Mouse (Mus musculus) right cerebral cortex, adult 2 months (tissue): ENCODE results near the gene Mob3b.
"Not testable (repeated sequence)": the region's sequence is repeated elsewhere in the genome, so short reads cannot be mapped to it uniquely, and the experiment has no call there.

Experiments used
- DNase-seq, 2 experiments: peaks; one replicate each; pipeline ENCODE4 v3.0.0; 2021 to 2022; ENCODE audit warnings: low spot score in 2 of 2

Mob3b gene

GRCm38 (mm10) chr4:34967541-34967940 is 189.7 kb downstream of the Mob3b start:
- DNase-seq = no peak

GRCm38 (mm10) chr4:34966336-34966957 is 190.8 kb downstream of the Mob3b start:
- DNase-seq = peak; percentile 69 to 71

DNA sequence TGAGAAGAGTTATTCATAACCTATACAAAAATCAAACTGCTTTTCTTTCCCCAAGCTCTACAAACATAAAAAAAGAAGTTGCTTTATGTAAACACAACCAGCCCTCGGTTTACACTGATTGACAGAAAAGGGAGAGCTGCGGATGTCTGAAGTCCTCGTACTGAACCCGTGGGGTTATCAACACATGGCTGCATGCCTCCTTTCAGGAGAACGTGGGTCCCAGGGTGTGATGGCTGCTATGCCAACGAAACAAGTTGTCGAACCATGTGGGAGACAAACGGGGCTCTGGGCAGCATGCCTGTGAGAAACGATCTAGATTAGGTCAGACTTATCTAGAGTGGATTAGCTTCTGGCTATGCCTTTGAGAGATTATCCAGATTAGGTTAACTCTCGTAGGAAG is 192.4 kb downstream of the Mob3b start:
- DNase-seq = peak in 1 of 2 experiments; percentile 12

DNA sequence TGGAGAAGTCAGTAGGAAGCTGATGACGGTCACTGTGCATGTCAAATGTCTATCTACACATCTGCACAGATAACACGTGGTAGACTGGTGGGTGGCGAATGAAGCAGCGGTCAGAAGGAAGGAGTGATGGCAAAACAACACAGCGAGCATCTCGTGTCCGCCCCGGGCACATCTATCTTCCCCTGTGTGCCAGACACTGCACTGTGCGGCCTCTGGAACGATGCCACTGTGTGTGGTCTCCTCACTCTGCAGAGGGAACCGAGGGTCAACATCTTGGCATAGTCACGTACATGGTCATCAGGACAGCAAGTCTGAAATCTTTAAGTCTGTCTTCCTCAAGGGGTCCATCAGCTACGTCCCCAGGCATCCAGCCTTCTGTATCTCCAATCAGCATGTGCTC is 193.3 kb downstream of the Mob3b start:
- no peak for DNase-seq

DNA sequence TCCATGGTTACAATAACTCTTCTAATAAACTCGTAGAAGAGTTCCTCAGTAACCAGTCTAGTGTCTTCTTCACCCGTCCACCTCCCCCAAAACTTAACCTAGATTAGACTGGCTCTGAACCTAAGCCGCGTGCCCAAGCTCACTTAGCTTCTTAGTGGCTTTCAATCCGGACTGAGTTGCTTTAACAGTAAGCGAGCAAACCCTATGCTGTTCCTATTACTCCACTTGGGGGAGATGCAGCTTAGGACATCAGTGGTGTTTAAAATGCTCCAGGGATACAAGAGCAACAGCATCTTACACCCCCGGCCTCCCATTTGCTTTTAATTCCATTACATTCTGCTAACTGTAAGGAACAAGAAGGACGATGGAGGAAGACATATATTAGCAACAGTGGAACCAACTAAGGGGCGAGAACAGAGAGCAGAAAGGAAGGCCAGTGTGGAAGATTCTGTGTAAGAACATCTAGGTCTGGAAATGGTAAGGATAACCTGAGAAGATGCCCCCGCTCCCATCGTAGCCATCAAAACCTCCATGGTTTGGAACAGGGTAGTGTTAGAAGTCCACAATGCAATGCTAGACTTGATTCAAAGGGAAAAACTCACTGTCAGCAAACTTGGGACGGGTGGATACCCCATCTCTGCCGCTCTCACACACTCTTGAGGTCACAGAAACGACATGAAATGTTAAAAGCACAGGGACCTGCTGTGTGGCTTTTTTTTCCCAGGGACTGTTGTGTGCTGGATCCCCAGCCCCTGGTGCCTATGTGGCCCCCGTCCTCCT is 196.3 kb downstream of the Mob3b start:
- DNase-seq = peak in 1 of 2 experiments; percentile 31

GRCm38 (mm10) chr4:34959477-34959876 is 197.8 kb downstream of the Mob3b start:
- no peak for DNase-seq

- peak; percentile 53 to 68 for DNase-seq
These were observed 198.9 kb downstream of the Mob3b start for GRCm38 (mm10) chr4:34958155-34959028.

- no peak for DNase-seq
These were observed 203.6 kb downstream of the Mob3b start for GRCm38 (mm10) chr4:34953716-34954115.

DNA sequence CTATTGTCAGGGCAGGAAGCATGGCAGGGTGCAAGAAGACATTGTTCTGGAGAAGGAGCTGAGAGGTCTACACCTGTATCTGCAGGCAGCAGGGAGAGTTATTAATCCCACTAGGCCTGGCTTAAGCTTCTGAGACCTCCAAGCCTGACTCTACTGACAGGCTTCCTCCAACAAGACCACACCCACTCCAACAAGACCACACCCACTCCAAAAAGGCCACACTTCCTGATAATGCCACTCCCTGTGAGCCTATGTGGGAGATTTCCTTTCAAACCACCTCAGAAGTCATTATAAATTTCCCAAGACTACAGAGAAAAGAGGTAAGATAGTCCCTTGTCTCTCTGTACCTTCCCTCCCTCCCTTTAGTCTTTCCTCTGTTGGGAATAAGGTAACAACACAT is 210.1 kb downstream of the Mob3b start:
- DNase-seq = no peak

- DNase-seq = no peak
These were observed 216.2 kb downstream of the Mob3b start for GRCm38 (mm10) chr4:34941046-34941445.

DNA sequence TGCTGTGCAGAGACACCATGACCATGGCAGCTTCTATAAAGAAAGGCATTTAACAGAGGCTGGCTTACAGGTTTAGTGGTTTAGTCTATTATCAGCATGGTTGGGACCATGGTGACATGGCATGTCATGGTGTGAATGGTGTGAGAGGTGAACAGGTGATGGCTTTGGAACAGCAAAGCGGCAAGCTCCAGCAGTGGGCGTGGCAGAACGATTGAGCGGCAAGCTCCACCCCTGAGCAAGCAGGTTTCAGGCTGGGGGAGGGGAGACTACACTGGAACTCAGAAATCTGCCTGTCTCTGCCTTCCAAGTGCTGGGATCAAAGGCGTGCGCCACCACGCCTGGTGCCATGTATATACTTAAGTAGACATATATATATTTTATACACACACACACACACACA is 228.9 kb downstream of the Mob3b start:
- DNase-seq = not testable (repeated sequence)

DNA sequence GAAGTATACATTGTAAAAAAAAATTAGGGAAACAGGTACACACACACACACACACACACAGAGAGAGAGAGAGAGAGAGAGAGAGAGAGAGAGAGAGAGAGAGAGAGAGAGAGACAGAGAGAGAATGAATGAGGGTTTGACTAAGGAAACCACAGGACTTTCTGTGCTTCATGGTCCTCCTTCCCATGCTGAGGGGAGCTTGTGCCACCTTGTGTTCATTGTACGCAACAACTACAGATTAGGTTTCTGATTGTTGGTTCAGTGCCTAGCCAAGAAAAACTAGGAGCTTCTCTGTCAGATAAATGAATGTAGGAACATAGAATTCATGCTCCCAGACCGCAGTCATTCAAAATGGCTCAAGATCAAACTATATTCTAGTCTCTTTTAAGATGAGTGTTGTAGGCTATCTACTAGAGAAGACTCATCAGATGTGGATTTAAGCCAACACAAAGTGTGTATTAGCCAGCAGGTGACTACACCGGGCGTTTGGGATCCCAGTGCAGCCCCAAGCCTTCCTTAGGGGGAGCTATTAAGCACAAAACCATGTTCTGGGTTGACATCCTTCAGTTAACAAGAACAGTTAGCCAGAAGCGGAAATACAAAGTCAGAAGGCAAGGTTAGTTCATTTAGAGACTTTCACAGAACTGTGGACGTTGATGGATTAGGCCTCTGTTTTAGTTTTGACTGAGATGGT is 235.0 kb downstream of the Mob3b start:
- peak; percentile 65 to 75 for DNase-seq

DNA sequence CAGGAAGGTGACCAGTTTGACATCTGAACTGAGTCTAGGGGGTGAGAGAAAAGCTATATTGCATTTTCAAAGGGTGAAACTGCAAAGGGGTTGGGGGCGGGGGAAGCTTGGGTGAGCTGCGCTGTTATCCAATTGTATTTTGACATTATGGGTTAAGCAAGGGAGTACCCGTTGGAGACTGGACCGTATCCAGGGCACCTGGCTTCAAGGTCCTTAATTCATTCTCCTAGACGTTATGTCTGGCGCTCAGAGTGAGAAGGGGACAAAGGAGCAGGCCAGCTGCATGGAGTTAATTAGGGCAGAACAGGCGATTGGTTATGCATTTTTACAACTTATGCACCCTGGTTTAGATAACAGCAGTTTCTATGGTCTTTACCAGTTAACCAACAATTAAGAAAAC is 239.9 kb downstream of the Mob3b start:
- DNase-seq = no peak

DNA sequence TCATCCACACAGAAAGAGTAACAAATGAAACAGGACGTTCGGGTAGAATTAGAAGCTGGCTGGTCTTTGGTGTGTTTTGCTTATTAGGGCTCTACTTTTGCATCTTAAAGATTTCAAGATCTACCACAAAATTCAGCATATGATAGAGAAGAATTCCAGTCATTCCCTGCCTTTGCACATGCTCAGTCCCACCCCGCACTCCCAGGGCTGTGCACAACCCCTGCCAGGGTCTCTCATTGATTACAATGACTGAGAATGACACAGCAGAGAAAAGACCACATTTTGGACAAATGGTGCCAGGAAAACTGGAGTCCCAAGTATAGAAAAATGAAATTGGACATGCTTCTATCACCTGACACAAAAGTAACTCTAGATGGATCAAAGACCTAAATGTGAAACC is 245.1 kb downstream of the Mob3b start:
- no peak for DNase-seq

DNA sequence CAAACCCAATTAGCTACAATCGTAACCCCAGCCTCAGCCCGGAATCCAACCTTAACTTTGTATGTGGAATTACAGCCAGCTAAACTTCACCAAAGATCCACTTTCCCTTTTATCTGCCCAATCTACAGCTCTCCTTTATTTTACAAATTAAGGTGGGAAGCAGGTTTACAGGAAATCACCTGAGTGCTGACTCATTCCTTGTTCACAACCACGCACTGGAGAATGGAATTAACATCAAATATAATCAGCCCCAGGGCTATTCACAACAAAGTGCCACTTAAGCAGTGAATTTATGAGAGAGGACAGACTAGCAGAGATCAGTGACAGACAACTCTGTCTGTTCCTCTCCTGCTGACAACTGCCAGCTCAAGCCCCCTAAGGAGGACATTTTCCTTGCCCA is 245.9 kb downstream of the Mob3b start:
- no peak for DNase-seq

- DNase-seq = no peak
These were observed 249.2 kb downstream of the Mob3b start for GRCm38 (mm10) chr4:34908127-34908526.

- DNase-seq = no peak
These were observed 250.3 kb downstream of the Mob3b start for GRCm38 (mm10) chr4:34907026-34907425.

- no peak for DNase-seq
These were observed 251.1 kb downstream of the Mob3b start for GRCm38 (mm10) chr4:34906151-34906550.

DNA sequence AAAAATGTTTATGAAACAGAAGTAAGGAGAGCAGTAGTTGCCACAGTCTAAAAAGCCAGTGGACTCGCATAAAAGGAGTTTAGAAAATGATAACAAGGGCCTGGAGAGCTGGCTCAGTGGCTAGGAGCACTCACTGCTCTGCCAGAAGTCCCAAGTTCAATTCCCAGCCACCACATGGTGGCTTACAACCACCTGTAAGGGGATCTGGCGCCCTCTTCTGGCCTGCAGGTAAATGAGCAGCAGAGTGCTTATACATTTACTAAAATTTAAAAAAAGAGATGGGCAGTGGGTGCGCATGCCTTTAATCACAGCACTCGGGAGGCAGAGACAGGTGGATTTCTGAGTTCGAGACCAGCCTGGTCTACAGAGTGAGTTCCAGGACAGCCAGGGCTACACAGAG is 251.9 kb downstream of the Mob3b start:
- DNase-seq = no peak

- not testable (repeated sequence) for DNase-seq
These were observed 255.7 kb downstream of the Mob3b start for GRCm38 (mm10) chr4:34901582-34901981.

DNA sequence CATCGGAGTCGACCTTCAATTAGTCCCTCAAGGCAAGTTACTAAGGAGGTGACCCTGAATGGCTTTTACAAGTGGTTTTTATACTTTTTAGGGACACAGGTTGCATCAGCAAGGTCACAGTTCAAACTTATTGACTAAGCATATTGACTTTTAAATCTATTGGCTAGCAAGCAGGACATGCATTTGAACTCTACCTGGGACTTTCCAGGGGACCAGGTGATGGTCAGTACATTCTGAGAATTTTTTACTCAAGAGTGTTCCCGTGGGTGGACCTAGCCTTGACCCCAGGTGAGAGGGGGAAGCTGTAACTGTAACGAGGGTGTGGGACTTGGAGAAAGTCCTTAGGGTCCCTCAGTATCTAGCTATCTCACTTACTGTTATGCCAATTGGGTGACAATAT is 256.1 kb downstream of the Mob3b start:
- no peak for DNase-seq

DNA sequence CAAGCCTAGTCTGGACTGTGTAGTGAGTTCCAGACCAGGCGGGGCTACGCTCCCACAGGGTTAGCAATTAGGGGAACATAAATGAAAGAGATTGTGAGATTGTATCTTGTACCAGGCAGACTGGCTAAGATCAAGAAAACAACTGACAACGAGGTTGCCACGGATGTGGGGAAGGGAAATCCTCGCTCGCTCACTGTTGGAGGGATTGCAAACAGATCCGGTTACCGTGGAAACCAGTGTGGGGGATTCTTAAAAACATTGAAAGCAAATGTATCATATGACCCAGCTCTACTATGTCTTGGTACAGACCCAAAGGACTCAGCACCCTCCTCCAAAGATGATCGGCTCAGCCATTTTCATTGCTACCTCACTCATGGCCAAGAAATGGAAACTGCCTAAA is 257.1 kb downstream of the Mob3b start:
- peak; percentile 35 to 43 for DNase-seq
